Mouse (Mus musculus) bone marrow, adult 2 months (tissue): ENCODE data around the gene Rpap3.

ENCODE experiments used
- CTCF ChIP-seq: fragments of 200-500 bp; IDR thresholded peaks from 2 replicates; pipeline ENCODE4 v1.5.1; 2011; ENCODE audit warnings: low read length, control low read depth; ENCODE audit not compliant: control insufficient read depth, insufficient read depth
- POLR2A ChIP-seq: fragments of 200-500 bp; IDR thresholded peaks from 2 replicates; pipeline ENCODE4 v1.6.1; 2011; ENCODE audit warnings: low read depth, mild to moderate bottlenecking, control low read depth, low read length, borderline replicate concordance; ENCODE audit not compliant: control insufficient read depth

GRCm38 (mm10) chr15:97749397-97749796 lies 43.8 kb upstream of the Rpap3 start:
- TF ChIP-seq CTCF (no peak), POLR2A (no peak)
